Mouse (Mus musculus) forebrain, embryonic 16.5 days (tissue): Measurements from ENCODE around the gene Mpp4. TPM values are rescaled to one million over a fixed set of nuclear protein-coding genes. Genes with fewer than 3 reads are reported as not detected.

Experiments
- ATAC-seq: fragments of 200-750 bp; cut with Nextera tagmentation; 2 replicates; pipeline ENCODE4 v1.8.0; 2017; ENCODE audit warnings: mild to moderate bottlenecking, moderate library complexity
- H3K27ac ChIP-seq: fragments of 300-500 bp; sonication (generic); 2 replicates; pipeline ENCODE4 v1.5.1; 2014; ENCODE audit warnings: low read length, control low read depth
- H3K27me3 ChIP-seq: fragments of 300-500 bp; sonication (generic); replicated peaks from 2 replicates; pipeline ENCODE4 v1.6.1; 2014; ENCODE audit warnings: low read length; ENCODE audit not compliant: control insufficient read depth, insufficient read depth
- H3K36me3 ChIP-seq: fragments of 300-500 bp; sonication (generic); 2 replicates; pipeline ENCODE4 v1.6.1; 2014; ENCODE audit not compliant: control insufficient read depth, insufficient read depth
- H3K4me1 ChIP-seq: fragments of 300-500 bp; sonication (generic); replicated peaks from 2 replicates; pipeline ENCODE4 v1.6.1; 2014; ENCODE audit warnings: low read length; ENCODE audit not compliant: control insufficient read depth, insufficient read depth
- H3K4me2 ChIP-seq: fragments of 300-500 bp; sonication (generic); 2 replicates; pipeline ENCODE4 v1.6.1; 2014; ENCODE audit warnings: mild to moderate bottlenecking, low read length, control low read depth
- H3K4me3 ChIP-seq: fragments of 300-500 bp; sonication (generic); replicated peaks from 2 replicates; pipeline ENCODE4 v1.5.1; 2014; ENCODE audit warnings: mild to moderate bottlenecking, low read length, control low read depth
- H3K9ac ChIP-seq: fragments of 300-500 bp; sonication (generic); replicated peaks from 2 replicates; pipeline ENCODE4 v1.6.1; 2014; ENCODE audit warnings: low read depth, low read length, control low read depth
- H3K9me3 ChIP-seq: fragments of 300-500 bp; sonication (generic); 2 replicates; pipeline ENCODE4 v1.6.1; 2016; ENCODE audit warnings: low read length; ENCODE audit not compliant: control insufficient read depth
- WGBS: fragments of 180-500 bp; shearing (Covaris S2); extraction: QIAGEN DNeasy Blood & Tissue Kit; methylation state at CpG from one replicate; pipeline ENCODE4 v1.1.7; 2014; 5-methylcytosine and 5-hydroxymethylcytosine counted together
- polyA plus RNA-seq: library from polyadenylated mRNA; unstranded; fragments of >200 nt; fragmentation: Nextera tagmentation; extraction: Ambion mirVana; gene quantifications from 2 replicates; pipeline ENCODE4 v1.2.1, GENCODE M21; 2015

Gene Mpp4
- polyA plus RNA-seq, 1 experiment from 2014 or later, result 0.75 TPM

GRCm38 (mm10) chr1:59187786-59188185, 24.6 kb upstream of the Mpp4 start:
- 78% methylated on average over 5 of the region's 5 CpGs for WGBS

GRCm38 (mm10) chr1:59186317-59186716, 23.1 kb upstream of the Mpp4 start:
- Histone ChIP-seq H3K4me2 (no peak overlapping the region), H3K9ac (no peak overlapping the region), H3K36me3 (peaks cover 15% of the 10 kb centered on the region), H3K4me3 (no peak overlapping the region), H3K27ac (no peak overlapping the region), H3K4me1 (no peaks in the 10 kb centered on the region), H3K27me3 (no peaks in the 10 kb centered on the region), H3K9me3 (no peaks in the 10 kb centered on the region)
- 90% methylated on average over 10 of the region's 10 CpGs for WGBS
- no peak for ATAC-seq

More at GRCm38 (mm10) chr1:59187786-59188185, 24.6 kb upstream of the Mpp4 start:
- peaks cover 21% of the 10 kb centered on the region for H3K36me3 ChIP-seq
- no peaks in the 10 kb centered on the region for H3K4me1 ChIP-seq
- no peak overlapping the region for H3K4me3 ChIP-seq
- no peak overlapping the region for H3K9ac ChIP-seq
- no peaks in the 10 kb centered on the region for H3K9me3 ChIP-seq
- H3K27me3 ChIP-seq, result no peaks in the 10 kb centered on the region
- H3K4me2 ChIP-seq, result no peak overlapping the region
- no peak overlapping the region for H3K27ac ChIP-seq
- ATAC-seq, result no peak

DNA sequence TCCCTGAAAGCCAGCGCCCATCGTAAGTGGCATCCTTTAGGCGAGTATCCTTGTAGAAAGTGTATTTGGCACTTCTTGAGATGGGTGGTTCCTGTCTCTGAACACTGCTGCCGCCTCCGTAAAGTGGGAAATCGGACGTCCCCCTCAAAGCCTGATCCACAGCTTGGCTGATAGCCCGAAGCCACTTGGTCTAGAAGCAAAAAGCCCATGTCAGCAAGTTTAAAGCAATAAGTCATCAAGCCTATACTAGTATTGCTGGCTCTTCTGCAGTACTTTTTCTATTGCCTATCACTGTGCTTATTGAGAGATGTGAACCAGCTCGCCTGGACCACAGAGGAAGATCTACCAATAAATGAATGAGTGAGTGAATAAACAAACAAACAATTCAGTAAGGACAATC, 22.2 kb upstream of the Mpp4 start:
- Histone ChIP-seq H3K9ac (no peak overlapping the region), H3K9me3 (no peaks in the 10 kb centered on the region), H3K4me1 (no peaks in the 10 kb centered on the region), H3K27me3 (no peaks in the 10 kb centered on the region), H3K4me3 (no peak overlapping the region), H3K27ac (no peak overlapping the region), H3K4me2 (no peak overlapping the region), H3K36me3 (peaks cover 13% of the 10 kb centered on the region; the same call in 1 of the 2 replicates)
- no peak for ATAC-seq
- 92% methylated on average over 9 of the region's 9 CpGs for WGBS

GRCm38 (mm10) chr1:59183045-59183444, 19.9 kb upstream of the Mpp4 start:
- no peak for ATAC-seq
- Histone ChIP-seq H3K27me3 (no peaks in the 10 kb centered on the region), H3K27ac (no peak overlapping the region), H3K36me3 (peaks cover 19% of the 10 kb centered on the region; the same call in 1 of the 2 replicates), H3K4me3 (no peak overlapping the region), H3K4me1 (no peaks in the 10 kb centered on the region), H3K9ac (no peak overlapping the region), H3K9me3 (no peaks in the 10 kb centered on the region), H3K4me2 (no peak overlapping the region)
- 99% methylated on average over 4 of the region's 4 CpGs for WGBS

DNA sequence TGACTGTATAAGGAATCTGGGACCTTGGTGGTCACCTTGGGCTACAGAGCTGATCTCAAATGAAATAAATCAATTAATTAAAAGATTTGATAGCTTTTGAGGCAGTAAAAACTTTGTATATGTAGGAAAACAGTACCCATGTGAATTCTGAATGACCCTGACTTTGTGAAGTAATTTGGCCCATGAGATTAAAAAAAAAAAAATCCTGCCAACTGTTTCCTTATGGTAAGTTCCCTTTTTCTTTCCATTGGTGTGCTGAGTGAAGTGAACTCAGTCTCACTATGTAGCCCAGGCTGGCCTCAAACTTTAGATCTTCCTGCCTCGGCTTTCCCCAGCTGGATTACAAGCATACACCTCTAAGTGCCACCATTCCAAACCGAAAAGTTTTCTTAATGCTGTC, 19.2 kb upstream of the Mpp4 start:
- Histone ChIP-seq H3K27me3 (no peaks in the 10 kb centered on the region), H3K4me1 (no peaks in the 10 kb centered on the region), H3K4me3 (no peak overlapping the region), H3K36me3 (peaks cover 23% of the 10 kb centered on the region), H3K9me3 (no peaks in the 10 kb centered on the region), H3K4me2 (no peak overlapping the region), H3K27ac (no peak overlapping the region), H3K9ac (no peak overlapping the region)
- no peak for ATAC-seq
- 91% methylated on average over 2 of the region's 2 CpGs for WGBS

- no peaks in the 10 kb centered on the region for H3K4me1 ChIP-seq
- no peak for ATAC-seq
- H3K27ac ChIP-seq, result no peak overlapping the region
- H3K9ac ChIP-seq, result no peak overlapping the region
- H3K4me3 ChIP-seq, result no peak overlapping the region
- WGBS, result 94% methylated on average over 3 of the region's 3 CpGs
- no peak overlapping the region for H3K4me2 ChIP-seq
- H3K27me3 ChIP-seq, result no peaks in the 10 kb centered on the region
- no peaks in the 10 kb centered on the region for H3K9me3 ChIP-seq
- peaks cover 20% of the 10 kb centered on the region for H3K36me3 ChIP-seq
These were observed 16.8 kb upstream of the Mpp4 start for GRCm38 (mm10) chr1:59180003-59180402.

DNA sequence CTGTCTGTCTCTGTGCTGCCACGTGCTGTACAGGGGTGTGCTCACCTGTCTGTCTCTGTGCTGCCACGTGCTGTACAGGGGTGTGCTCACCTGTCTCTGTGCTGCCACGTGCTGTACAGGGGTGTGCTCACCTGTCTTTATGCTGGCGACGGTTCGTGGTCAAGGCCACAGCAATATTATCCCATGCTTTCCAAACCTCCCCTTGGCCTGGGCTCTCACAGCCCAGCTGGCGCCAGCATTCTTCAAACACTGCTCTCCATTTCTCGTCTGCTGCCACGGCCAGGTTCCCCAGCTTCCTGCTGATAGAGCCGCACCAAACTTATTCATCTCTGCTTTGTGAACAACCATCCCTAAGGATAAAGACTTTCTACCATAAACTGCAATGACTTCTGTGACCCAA, 15.2 kb upstream of the Mpp4 start:
- no peak for ATAC-seq
- Histone ChIP-seq H3K27ac (no peak overlapping the region), H3K9ac (no peak overlapping the region), H3K4me3 (no peak overlapping the region), H3K36me3 (peaks cover 20% of the 10 kb centered on the region), H3K4me1 (no peaks in the 10 kb centered on the region), H3K27me3 (no peaks in the 10 kb centered on the region), H3K9me3 (no peaks in the 10 kb centered on the region), H3K4me2 (no peak overlapping the region)
- WGBS, result 88% methylated on average over 10 of the region's 10 CpGs

DNA sequence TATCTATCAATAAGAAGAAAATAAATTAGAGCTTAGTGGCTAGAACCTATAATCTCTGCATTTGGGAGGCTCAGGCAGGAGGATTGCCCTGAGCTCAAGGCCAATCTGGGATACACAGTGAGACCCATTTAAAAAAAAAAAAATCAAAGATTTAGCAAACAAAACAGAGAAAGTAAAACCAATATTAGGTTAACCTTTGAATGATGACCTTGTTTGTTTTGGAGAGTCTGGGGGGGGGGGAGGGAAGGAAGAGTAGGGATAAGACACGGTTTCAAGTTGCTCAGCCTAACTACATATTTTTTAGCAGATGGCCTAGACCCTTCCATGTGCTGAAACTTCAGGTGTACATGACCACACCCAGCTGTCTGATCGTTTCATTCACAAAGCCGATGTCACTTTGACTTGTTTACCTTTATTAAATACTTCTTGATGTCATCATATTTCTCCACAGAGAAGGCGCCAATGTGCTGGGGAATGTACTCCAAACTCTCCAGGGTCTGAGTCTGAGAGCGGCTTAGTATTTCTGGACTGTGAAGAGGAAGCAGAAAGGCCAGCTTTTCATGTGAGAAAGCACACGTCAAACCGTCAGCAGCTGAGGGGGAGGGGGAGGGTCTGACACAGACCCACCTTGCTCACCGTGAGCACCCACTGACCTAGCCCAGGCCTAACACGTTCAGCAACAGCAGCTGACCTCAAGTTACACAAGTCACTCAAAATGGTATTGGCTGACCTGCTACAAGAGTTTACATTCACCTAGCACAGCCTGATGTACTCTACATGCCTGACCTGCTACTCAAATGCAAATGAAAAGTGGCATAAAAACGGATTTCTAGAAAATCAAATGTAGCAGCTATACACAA, 11.6 kb upstream of the Mpp4 start:
- H3K9ac ChIP-seq, result no peak overlapping the region
- no peaks in the 10 kb centered on the region for H3K27me3 ChIP-seq
- no peak for ATAC-seq
- H3K27ac ChIP-seq, result no peak overlapping the region
- no peak overlapping the region for H3K4me2 ChIP-seq
- peaks cover 18% of the 10 kb centered on the region for H3K36me3 ChIP-seq
- no peaks in the 10 kb centered on the region for H3K9me3 ChIP-seq
- WGBS, result 84% methylated on average over 10 of the region's 10 CpGs
- no peak overlapping the region for H3K4me3 ChIP-seq
- H3K4me1 ChIP-seq, result no peaks in the 10 kb centered on the region

GRCm38 (mm10) chr1:59173023-59173422, 9.8 kb upstream of the Mpp4 start:
- ATAC-seq, result no peak
- no peak overlapping the region for H3K4me2 ChIP-seq
- WGBS, result 92% methylated on average over 5 of the region's 5 CpGs
- H3K9me3 ChIP-seq, result no peaks in the 10 kb centered on the region
- no peak overlapping the region for H3K27ac ChIP-seq
- no peak overlapping the region for H3K4me3 ChIP-seq
- H3K4me1 ChIP-seq, result no peaks in the 10 kb centered on the region
- H3K36me3 ChIP-seq, result peaks cover 13% of the 10 kb centered on the region
- H3K27me3 ChIP-seq, result no peaks in the 10 kb centered on the region
- no peak overlapping the region for H3K9ac ChIP-seq
